Mouse (Mus musculus): ENCODE results near the gene Mrap.

Mrap gene

GRCm38 (mm10) chr16:90759335-90759734 is 21.3 kb downstream of the Mrap start:
- no peak for DNase-seq

GRCm38 (mm10) chr16:90760515-90760914 is 22.5 kb downstream of the Mrap start:
- DNase-seq = no peak

GRCm38 (mm10) chr16:90765195-90765877 is 27.3 kb downstream of the Mrap start:
- no peak for DNase-seq

- no peak for DNase-seq
These were observed 29.0 kb downstream of the Mrap start for GRCm38 (mm10) chr16:90766919-90767454.

- DNase-seq = no peak
These were observed 36.2 kb downstream of the Mrap start for GRCm38 (mm10) chr16:90774216-90774615.

- DNase-seq = no peak
These were observed 36.6 kb downstream of the Mrap start for GRCm38 (mm10) chr16:90774646-90775045.

- no peak for DNase-seq
These were observed 38.0 kb downstream of the Mrap start for GRCm38 (mm10) chr16:90775946-90776520.

GRCm38 (mm10) chr16:90779783-90780182 is 41.8 kb downstream of the Mrap start:
- DNase-seq = no peak

GRCm38 (mm10) chr16:90783302-90783701 is 45.3 kb downstream of the Mrap start:
- no peak for DNase-seq

GRCm38 (mm10) chr16:90785257-90785656 is 47.2 kb downstream of the Mrap start:
- DNase-seq = no peak

GRCm38 (mm10) chr16:90788580-90788979 is 50.6 kb downstream of the Mrap start:
- no peak for DNase-seq

- DNase-seq = no peak
These were observed 52.9 kb downstream of the Mrap start for GRCm38 (mm10) chr16:90790946-90791345.

- DNase-seq = no peak
These were observed 54.1 kb downstream of the Mrap start for GRCm38 (mm10) chr16:90792066-90792465.

- DNase-seq = no peak
These were observed 54.5 kb downstream of the Mrap start for GRCm38 (mm10) chr16:90792500-90792899.

- no peak for DNase-seq
These were observed 56.7 kb downstream of the Mrap start for GRCm38 (mm10) chr16:90794708-90795107.

GRCm38 (mm10) chr16:90798446-90798845 is 60.4 kb downstream of the Mrap start:
- no peak for DNase-seq

- no peak for DNase-seq
These were observed 60.8 kb downstream of the Mrap start for GRCm38 (mm10) chr16:90798848-90799247.

Data from layer of hippocampus, adult 9-11 months (tissue).